Mouse (Mus musculus): ENCODE data around the gene Gm10643. TPM values are rescaled to one million over a fixed set of nuclear protein-coding genes. Genes with fewer than 3 reads are reported as not detected.

The Gm10643 gene
- polyA plus RNA-seq, 1 experiment = 1.2 TPM

- TF ChIP-seq POLR2A (IDR thresholded peaks at IDR 0.05; ENCODE audit: low read depth, low read length) (no peak), CTCF (conservative IDR thresholded peaks at IDR 0.05; ENCODE audit: insufficient read depth, insufficient read length, low read depth, low read length) (peak; percentile 81)
- no peaks in the 10 kb centered on the region for H3K36me3 ChIP-seq (ENCODE audit: control insufficient read depth, insufficient read depth, low read length)
- no peak overlapping the region for H3K4me3 ChIP-seq (ENCODE audit: insufficient read depth, low read depth, low read length)
- peak overlapping the region; percentile 33; the same call in 1 of the 2 replicates for H3K27ac ChIP-seq (ENCODE audit: insufficient read depth, low read depth, low read length)
- no peaks in the 10 kb centered on the region for H3K27me3 ChIP-seq (replicated peaks; ENCODE audit: control insufficient read depth, insufficient read depth, low read length)
- peaks cover 31% of the 10 kb centered on the region for H3K4me1 ChIP-seq (ENCODE audit: control insufficient read depth, insufficient read depth, low read length)
- peak; percentile 77 for DNase-seq
- 25% methylated on average over 10 of the region's 10 CpGs for WGBS
Observed at GRCm38 (mm10) chr8:84024171-84024570, 40.8 kb downstream of the Gm10643 start.

DNA sequence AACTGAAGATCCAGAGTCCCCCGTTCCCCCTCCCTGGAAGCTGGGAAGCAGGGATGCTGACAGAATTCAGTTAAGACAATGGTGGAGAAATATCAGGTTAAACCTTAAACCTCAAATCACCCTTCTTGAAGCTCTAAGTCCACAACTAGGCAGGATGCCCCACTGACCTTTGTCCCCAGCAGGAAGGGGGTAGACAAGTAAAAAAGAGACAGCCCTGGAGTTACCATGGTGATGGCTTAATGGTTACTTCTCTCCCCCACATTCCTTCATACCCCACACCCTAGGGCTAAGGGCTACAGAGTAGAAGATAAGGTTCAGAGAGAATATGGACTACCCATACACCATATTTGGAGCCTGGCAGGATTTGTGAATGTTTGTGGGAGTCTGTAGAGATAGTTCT is 41.3 kb downstream of the Gm10643 start:
- TF ChIP-seq CTCF (conservative IDR thresholded peaks at IDR 0.05; ENCODE audit: insufficient read depth, insufficient read length, low read depth, low read length) = no peak
- TF ChIP-seq POLR2A (IDR thresholded peaks at IDR 0.05; ENCODE audit: low read depth, low read length) = no peak
- Histone ChIP-seq H3K27ac (ENCODE audit: insufficient read depth, low read depth, low read length) (peak overlapping the region; percentile 33), H3K4me1 (ENCODE audit: control insufficient read depth, insufficient read depth, low read length) (peaks cover 31% of the 10 kb centered on the region), H3K4me3 (ENCODE audit: insufficient read depth, low read depth, low read length) (no peak overlapping the region), H3K36me3 (ENCODE audit: control insufficient read depth, insufficient read depth, low read length) (no peaks in the 10 kb centered on the region), H3K27me3 (replicated peaks; ENCODE audit: control insufficient read depth, insufficient read depth, low read length) (no peaks in the 10 kb centered on the region)
- WGBS = 41% methylated on average over 1 of the region's 1 CpGs
- peak; percentile 94 for DNase-seq

- H3K36me3 ChIP-seq (ENCODE audit: control insufficient read depth, insufficient read depth, low read length) = no peaks in the 10 kb centered on the region
- H3K27me3 ChIP-seq (replicated peaks; ENCODE audit: control insufficient read depth, insufficient read depth, low read length) = no peaks in the 10 kb centered on the region
- no peak overlapping the region for H3K4me3 ChIP-seq (ENCODE audit: insufficient read depth, low read depth, low read length)
- 2% methylated on average over 5 of the region's 5 CpGs for WGBS
- H3K27ac ChIP-seq (ENCODE audit: insufficient read depth, low read depth, low read length) = peak overlapping the region; percentile 58; the same call in 1 of the 2 replicates
- peaks cover 31% of the 10 kb centered on the region for H3K4me1 ChIP-seq (ENCODE audit: control insufficient read depth, insufficient read depth, low read length)
- TF ChIP-seq CTCF (conservative IDR thresholded peaks at IDR 0.05; ENCODE audit: insufficient read depth, insufficient read length, low read depth, low read length) = no peak
- no peak for TF ChIP-seq POLR2A (IDR thresholded peaks at IDR 0.05; ENCODE audit: low read depth, low read length)
- peak; percentile 94 for DNase-seq
Observed at GRCm38 (mm10) chr8:84023085-84023484, 41.9 kb downstream of the Gm10643 start.

DNA sequence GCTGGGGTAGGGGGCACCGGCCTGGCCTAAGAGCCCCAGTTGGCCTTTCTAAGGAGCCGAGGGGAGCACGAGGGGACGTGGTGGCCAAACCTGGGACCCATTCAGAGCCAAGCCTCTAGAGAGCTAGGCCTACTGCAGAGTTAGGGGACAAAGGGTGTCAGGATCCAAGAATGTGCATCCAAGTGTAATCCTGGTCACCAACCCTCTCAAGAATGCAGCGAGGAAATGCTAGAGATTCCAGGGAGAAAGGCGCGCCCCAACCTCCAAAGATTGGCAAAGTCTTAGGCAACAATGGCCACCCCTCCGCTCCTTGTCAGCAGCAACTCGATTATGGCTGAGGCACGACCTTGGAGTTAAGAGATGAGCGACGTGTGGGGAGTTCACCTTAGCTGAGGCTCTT is 43.4 kb downstream of the Gm10643 start:
- Histone ChIP-seq H3K27me3 (replicated peaks; ENCODE audit: control insufficient read depth, insufficient read depth, low read length) (no peaks in the 10 kb centered on the region), H3K4me3 (ENCODE audit: insufficient read depth, low read depth, low read length) (peak overlapping the region; percentile 11; the same call in 1 of the 2 replicates), H3K36me3 (ENCODE audit: control insufficient read depth, insufficient read depth, low read length) (no peaks in the 10 kb centered on the region), H3K27ac (ENCODE audit: insufficient read depth, low read depth, low read length) (peak overlapping the region; percentile 4; the same call in 1 of the 2 replicates), H3K4me1 (ENCODE audit: control insufficient read depth, insufficient read depth, low read length) (peaks cover 31% of the 10 kb centered on the region)
- peak; percentile 54 for DNase-seq
- TF ChIP-seq CTCF (conservative IDR thresholded peaks at IDR 0.05; ENCODE audit: insufficient read depth, insufficient read length, low read depth, low read length) (no peak), POLR2A (IDR thresholded peaks at IDR 0.05; ENCODE audit: low read depth, low read length) (no peak)
- 32% methylated on average over 12 of the region's 12 CpGs for whole genome bisulfite sequencing

- peak within 1 kb of the TSS; percentile 45; the same call in 1 of the 2 replicates for H3K27ac ChIP-seq (ENCODE audit: insufficient read depth, low read depth, low read length)
- H3K27me3 ChIP-seq (replicated peaks; ENCODE audit: control insufficient read depth, insufficient read depth, low read length) = no peaks in the 10 kb centered on the region
- no peak for TF ChIP-seq POLR2A (IDR thresholded peaks at IDR 0.05; ENCODE audit: low read depth, low read length)
- TF ChIP-seq CTCF (conservative IDR thresholded peaks at IDR 0.05; ENCODE audit: insufficient read depth, insufficient read length, low read depth, low read length) = no peak
- no peaks in the 10 kb centered on the region for H3K36me3 ChIP-seq (ENCODE audit: control insufficient read depth, insufficient read depth, low read length)
- peak within 1 kb of the TSS; percentile 11; the same call in 1 of the 2 replicates for H3K4me3 ChIP-seq (ENCODE audit: insufficient read depth, low read depth, low read length)
- H3K4me1 ChIP-seq (ENCODE audit: control insufficient read depth, insufficient read depth, low read length) = peaks cover 31% of the 10 kb centered on the region
- WGBS = 15% methylated on average over 18 of the region's 18 CpGs
- peak; percentile 88 for DNase-seq
Observed at GRCm38 (mm10) chr8:84021096-84021495, 43.8 kb downstream of the Gm10643 start, which contains the start of gene Palm3. Gene Palm3 (plus strand): TSS chr8:84021471.

- TF ChIP-seq CTCF (conservative IDR thresholded peaks at IDR 0.05; ENCODE audit: insufficient read depth, insufficient read length, low read depth, low read length) = no peak
- TF ChIP-seq POLR2A (IDR thresholded peaks at IDR 0.05; ENCODE audit: low read depth, low read length) = no peak
- no peak overlapping the region for H3K4me3 ChIP-seq (ENCODE audit: insufficient read depth, low read depth, low read length)
- no peak overlapping the region for H3K27ac ChIP-seq (ENCODE audit: insufficient read depth, low read depth, low read length)
- DNase-seq = no peak
- peaks cover 31% of the 10 kb centered on the region for H3K4me1 ChIP-seq (ENCODE audit: control insufficient read depth, insufficient read depth, low read length)
- WGBS = 78% methylated on average over 9 of the region's 9 CpGs
- no peaks in the 10 kb centered on the region for H3K36me3 ChIP-seq (ENCODE audit: control insufficient read depth, insufficient read depth, low read length)
- no peaks in the 10 kb centered on the region for H3K27me3 ChIP-seq (replicated peaks; ENCODE audit: control insufficient read depth, insufficient read depth, low read length)
Observed at GRCm38 (mm10) chr8:84019738-84020137, 45.2 kb downstream of the Gm10643 start.

- DNase-seq = no peak
- TF ChIP-seq POLR2A (IDR thresholded peaks at IDR 0.05; ENCODE audit: low read depth, low read length) (no peak), CTCF (conservative IDR thresholded peaks at IDR 0.05; ENCODE audit: insufficient read depth, insufficient read length, low read depth, low read length) (no peak)
- H3K36me3 ChIP-seq (ENCODE audit: control insufficient read depth, insufficient read depth, low read length) = no peaks in the 10 kb centered on the region
- H3K4me1 ChIP-seq (ENCODE audit: control insufficient read depth, insufficient read depth, low read length) = peaks cover 6% of the 10 kb centered on the region; the same call in 1 of the 2 replicates
- H3K27ac ChIP-seq (ENCODE audit: insufficient read depth, low read depth, low read length) = no peak overlapping the region
- H3K27me3 ChIP-seq (replicated peaks; ENCODE audit: control insufficient read depth, insufficient read depth, low read length) = no peaks in the 10 kb centered on the region
- no peak overlapping the region for H3K4me3 ChIP-seq (ENCODE audit: insufficient read depth, low read depth, low read length)
- WGBS = 97% methylated on average over 5 of the region's 5 CpGs
Observed at GRCm38 (mm10) chr8:84015833-84016232, 49.1 kb downstream of the Gm10643 start.

Other genes with a start within 250 kb of the Gm10643 start
- gene Adgrl1, start 165.0 kb downstream of the Gm10643 start, polyA plus RNA-seq (2012; rRNA removed) = 28.7 and 44.4 TPM in 2 replicates
- gene Gm10644, start 109.9 kb downstream of the Gm10643 start, polyA plus RNA-seq (2012; rRNA removed) = 2.7 and 3.2 TPM in 2 replicates
- gene Asf1b, start 109.6 kb downstream of the Gm10643 start, polyA plus RNA-seq (2012; rRNA removed) = 2.0 and 3.6 TPM in 2 replicates
- gene Prkaca, start 92.1 kb downstream of the Gm10643 start, polyA plus RNA-seq (2012; rRNA removed) = 88.3 and 95.6 TPM in 2 replicates
- gene Samd1, start 67.5 kb downstream of the Gm10643 start, polyA plus RNA-seq (2012; rRNA removed) = 37.2 and 44.5 TPM in 2 replicates
- gene 1700067K01Rik, start 63.6 kb downstream of the Gm10643 start, polyA plus RNA-seq (2012; rRNA removed) = 5.1 and 7.0 TPM in 2 replicates
- gene 2210011C24Rik, start 53.0 kb downstream of the Gm10643 start, polyA plus RNA-seq (2012; rRNA removed) = 9.1 and 14.3 TPM in 2 replicates
- 7.8 and 7.9 TPM in 2 replicates for gene Palm3, start 43.7 kb downstream of the Gm10643 start, polyA plus RNA-seq (2012; rRNA removed)
- 1.9 and 5.6 TPM in 2 replicates for gene Il27ra, start 22.5 kb downstream of the Gm10643 start, polyA plus RNA-seq (2012; rRNA removed)
- gene Rln3, start 20.1 kb downstream of the Gm10643 start, polyA plus RNA-seq (2012; rRNA removed) = 0.19 TPM in 1 of 2 replicates, not detected in the other
- gene Rfx1, start 1.7 kb upstream of the Gm10643 start, polyA plus RNA-seq (2012; rRNA removed) = 15.8 and 18.0 TPM in 2 replicates
- gene Dcaf15, start 39.6 kb upstream of the Gm10643 start, polyA plus RNA-seq (2012; rRNA removed) = 28.2 and 30.1 TPM in 2 replicates
- gene Podnl1, start 60.9 kb upstream of the Gm10643 start, polyA plus RNA-seq (2012; rRNA removed) = 0.48 and 0.67 TPM in 2 replicates
- 24.1 and 26.0 TPM in 2 replicates for gene Cc2d1a, start 82.8 kb upstream of the Gm10643 start, polyA plus RNA-seq (2012; rRNA removed)
- 0.63 and 0.92 TPM in 2 replicates for gene 4930432K21Rik, start 82.9 kb upstream of the Gm10643 start, polyA plus RNA-seq (2012; rRNA removed)
- gene Nanos3, start 120.1 kb upstream of the Gm10643 start, polyA plus RNA-seq (2012; rRNA removed) = 0.99 and 1.4 TPM in 2 replicates
- gene Zswim4, start 171.9 kb upstream of the Gm10643 start, polyA plus RNA-seq (2012; rRNA removed) = 9.2 and 10.0 TPM in 2 replicates
- 216 and 246 TPM in 2 replicates for gene D8Ertd738e, start 184.6 kb upstream of the Gm10643 start, polyA plus RNA-seq (2012; rRNA removed)
- 39.3 and 48.6 TPM in 2 replicates for gene Mri1, start 192.2 kb upstream of the Gm10643 start, polyA plus RNA-seq (2012; rRNA removed)
- gene Ccdc130, start 205.2 kb upstream of the Gm10643 start, polyA plus RNA-seq (2012; rRNA removed) = 24.7 and 32.7 TPM in 2 replicates